Mouse (Mus musculus): Measurements from ENCODE around the gene Cap1. TPM values are rescaled to one million over a fixed set of nuclear protein-coding genes. Genes with fewer than 3 reads are reported as not detected.

Gene Cap1
- total RNA-seq (2021), result 10 to 100 TPM; 20.5 to 24.6 TPM
- long read RNA-seq, experiment 1, partial matches to known transcripts, result 0 of 2 reads
- long read RNA-seq, experiment 1, other reads (novel, unspliced or antisense), result 0 of 2 reads
- long read RNA-seq, experiment 2, partial matches to known transcripts, result 1 of 4 reads
- long read RNA-seq, experiment 2, other reads (novel, unspliced or antisense), result 1 of 4 reads

- peak; percentile 99 for DNase-seq
These were observed at the start of gene Cap1 for GRCm38 (mm10) chr4:122885768-122886578. Gene Cap1, minus strand, starts transcription at chr4:122886056.

- no peak for DNase-seq
These were observed 48.0 kb upstream of the Cap1 start for GRCm38 (mm10) chr4:122933857-122934256.

GRCm38 (mm10) chr4:122933051-122933591 is 47.3 kb upstream of the Cap1 start:
- DNase-seq, result no peak

- no peak for DNase-seq
These were observed 46.6 kb upstream of the Cap1 start for GRCm38 (mm10) chr4:122932239-122932978.

GRCm38 (mm10) chr4:122930939-122931590 is 45.2 kb upstream of the Cap1 start:
- DNase-seq, result no peak

- DNase-seq, result peak; percentile 54
These were observed 37.8 kb upstream of the Cap1 start for GRCm38 (mm10) chr4:122923392-122924344.

- no peak for DNase-seq
These were observed 37.0 kb upstream of the Cap1 start for GRCm38 (mm10) chr4:122922841-122923240.

- no peak for DNase-seq
These were observed 30.1 kb upstream of the Cap1 start for GRCm38 (mm10) chr4:122915985-122916384.

- DNase-seq, result no peak
These were observed 28.3 kb upstream of the Cap1 start for GRCm38 (mm10) chr4:122914186-122914585.

GRCm38 (mm10) chr4:122912613-122913012 is 26.8 kb upstream of the Cap1 start:
- no peak for DNase-seq

- DNase-seq, result no peak
These were observed 24.7 kb upstream of the Cap1 start for GRCm38 (mm10) chr4:122910577-122910976.

- no peak for DNase-seq
These were observed 23.8 kb upstream of the Cap1 start for GRCm38 (mm10) chr4:122909572-122910189.

GRCm38 (mm10) chr4:122905359-122905758 is 19.5 kb upstream of the Cap1 start:
- DNase-seq, result no peak

GRCm38 (mm10) chr4:122903709-122904108 is 17.9 kb upstream of the Cap1 start:
- DNase-seq, result no peak

GRCm38 (mm10) chr4:122902156-122902555 is 16.3 kb upstream of the Cap1 start:
- DNase-seq, result no peak

GRCm38 (mm10) chr4:122898313-122898712 is 12.5 kb upstream of the Cap1 start:
- peak; percentile 28 for DNase-seq

GRCm38 (mm10) chr4:122897750-122898149 is 11.9 kb upstream of the Cap1 start:
- DNase-seq, result no peak

- DNase-seq, result no peak
These were observed 6.3 kb upstream of the Cap1 start for GRCm38 (mm10) chr4:122892157-122892556.

GRCm38 (mm10) chr4:122891597-122891996 is 5.7 kb upstream of the Cap1 start:
- no peak for DNase-seq

GRCm38 (mm10) chr4:122890881-122891481 is 5.1 kb upstream of the Cap1 start:
- peak; percentile 79 for DNase-seq
